Comparison of ENCODE assay signal across 13 mouse cellular contexts in the genomic region with DNA sequence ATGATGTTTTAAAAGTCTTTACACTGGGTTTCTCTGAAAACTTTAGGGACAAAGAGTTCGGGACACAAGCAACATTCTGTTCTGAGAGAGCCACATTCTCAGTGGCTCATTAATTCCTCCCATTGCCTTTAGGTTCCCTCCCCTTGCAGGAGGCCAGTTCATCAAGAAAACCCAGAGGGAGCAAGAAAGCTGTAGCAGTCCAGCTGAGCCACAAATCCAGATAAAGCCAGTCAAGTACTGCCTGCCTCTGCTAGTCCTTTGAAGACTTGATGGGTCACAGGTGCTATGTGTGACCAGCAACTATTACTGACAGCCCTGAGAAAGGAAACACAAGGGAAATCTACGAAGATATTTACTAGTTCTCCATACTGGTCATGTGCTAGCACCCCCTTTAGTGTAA.
A peak's percentile ranks its signal among the peaks of the same experiment; 100 is the strongest.
DNase-seq lines count a peak whose midpoint lies in the region; ATAC-seq and TF ChIP-seq lines count a peak whose summit lies in the region.
"Had no signal": no experiment of that assay in that cellular context is flagged by ENCODE, and none has a peak within 500 bp of the region (broad histone marks: within the 10 kb centered on the region; RNA-seq: fewer than 3 reads in every experiment).

No protein-coding gene starts in this region.

- H3K9ac ChIP-seq in midbrain, embryonic 14.5 days (replicated peaks; ENCODE audit: low read length) = no peak overlapping the region
- H3K9ac ChIP-seq: limb, embryonic 15.5 days had no signal

- peak; percentile 28 for DNase-seq in gastrocnemius, postnatal 25 days
- no peak for DNase-seq in gastrocnemius, adult 8-10 months (ENCODE audit: low spot score in 2 of 2)
- peak; percentile 47 for DNase-seq in forelimb bud, embryonic 11.5 days (ENCODE audit: low read depth, low spot score)
- DNase-seq in kidney, adult 2 months = peak; percentile 25
- DNase-seq in midbrain, embryonic 14.5 days = peak; percentile 43
- DNase-seq in cerebellum, adult 18-20 months = no peak
- DNase-seq in left cerebral cortex, adult 2 months (ENCODE audit: extremely low spot score in 1 of 2, low spot score in 2 of 2) = no peak
- DNase-seq in Muller cell, postnatal 12 days (ENCODE audit: inconsistent ontology term) = no peak
- DNase-seq: adrenal gland, postnatal 10 days; cerebellum, adult 8-10 months; thymus, adult 18-20 months had no signal

- intact Hi-C loops in left cerebral cortex, adult 2 months (cut with DNase I) = no loop called here

- H3K27ac ChIP-seq in kidney, adult 2 months (ENCODE audit: insufficient read depth, low read depth, low read length) = no peak overlapping the region
- no peak overlapping the region for H3K27ac ChIP-seq in midbrain, embryonic 14.5 days (replicated peaks; ENCODE audit: low read depth, low read length)
- H3K27ac ChIP-seq in left cerebral cortex, adult 2 months = no peak overlapping the region
- H3K27ac ChIP-seq: limb, embryonic 15.5 days had no signal

- no peaks in the 10 kb centered on the region for H3K36me3 ChIP-seq in kidney, adult 2 months (ENCODE audit: control insufficient read depth, insufficient read depth, low read length)
- H3K36me3 ChIP-seq in midbrain, embryonic 14.5 days (ENCODE audit: control insufficient read depth, insufficient read depth, low read length) = no peaks in the 10 kb centered on the region
- H3K36me3 ChIP-seq: limb, embryonic 15.5 days had no signal

- ATAC-seq in midbrain, embryonic 14.5 days (ENCODE audit: low FRiP score, low TSS enrichment) = peak; percentile 67; the same call in 1 of the 2 replicates
- ATAC-seq: intestine, embryonic 16.5 days had no signal

- no peaks in the 10 kb centered on the region for H3K4me1 ChIP-seq in kidney, adult 2 months (ENCODE audit: control insufficient read depth, insufficient read depth, low read length)
- peaks cover 10% of the 10 kb centered on the region; the same call in 1 of the 2 replicates for H3K4me1 ChIP-seq in midbrain, embryonic 14.5 days (ENCODE audit: control insufficient read depth, insufficient read depth, low read length)

- no peaks in the 10 kb centered on the region for H3K27me3 ChIP-seq in kidney, adult 2 months (replicated peaks; ENCODE audit: control insufficient read depth, insufficient read depth, low read length)
- H3K27me3 ChIP-seq in midbrain, embryonic 14.5 days (ENCODE audit: control insufficient read depth, insufficient read depth, low read length) = no peaks in the 10 kb centered on the region
- H3K27me3 ChIP-seq: limb, embryonic 15.5 days had no signal

- H3K4me3 ChIP-seq in kidney, adult 2 months (ENCODE audit: insufficient read depth, low read depth, low read length) = no peak overlapping the region
- no peak overlapping the region for H3K4me3 ChIP-seq in midbrain, embryonic 14.5 days (replicated peaks; ENCODE audit: low read depth, low read length)
- H3K4me3 ChIP-seq in left cerebral cortex, adult 2 months = no peak overlapping the region
- H3K4me3 ChIP-seq: limb, embryonic 15.5 days had no signal

- no peaks in the 10 kb centered on the region for H3K9me3 ChIP-seq in midbrain, embryonic 14.5 days (ENCODE audit: control insufficient read depth, low read length)
- H3K9me3 ChIP-seq: limb, embryonic 15.5 days had no signal

- H3K4me2 ChIP-seq in midbrain, embryonic 14.5 days (ENCODE audit: low read length) = no peak overlapping the region
- H3K4me2 ChIP-seq: limb, embryonic 15.5 days had no signal

- WGBS in kidney, adult 2 months = 40% methylated on average over 2 of the region's 2 CpGs
- 12% methylated on average over 2 of the region's 2 CpGs for WGBS in midbrain, embryonic 14.5 days

- TF ChIP-seq POLR2A in kidney, adult 2 months (IDR thresholded peaks at IDR 0.05; ENCODE audit: low read depth, low read length) = no peak

- no peak for TF ChIP-seq CTCF in kidney, adult 2 months (conservative IDR thresholded peaks at IDR 0.05; ENCODE audit: insufficient read depth, insufficient read length, low read depth, low read length)
- TF ChIP-seq CTCF in left cerebral cortex, adult 2 months (IDR thresholded peaks at IDR 0.05) = no peak

Comparison
In these comparisons a context has a peak if more than half of its experiments do, and no peak if none do; other contexts are left out.
1. DNase-seq: peak in gastrocnemius, postnatal 25 days (single experiment), forelimb bud, embryonic 11.5 days (single experiment), kidney, adult 2 months (single experiment) and midbrain, embryonic 14.5 days (single experiment); none in gastrocnemius, adult 8-10 months (0 of 2), cerebellum, adult 18-20 months (0 of 2), left cerebral cortex, adult 2 months (0 of 2) and Muller cell, postnatal 12 days (single experiment).